24 mouse cellular contexts compared by ENCODE assay signal in genomic region chr10:107358443-107359040, GRCm38 (mm10).
A peak's percentile ranks its signal among the peaks of the same experiment; 100 is the strongest.
DNase-seq lines count a peak whose midpoint lies in the region; ATAC-seq lines count a peak whose summit lies in the region.
"Had no signal": no experiment of that assay in that cellular context is flagged by ENCODE, and none has a peak within 500 bp of the region (broad histone marks: within the 10 kb centered on the region; RNA-seq: fewer than 3 reads in every experiment).

No protein-coding gene starts in this region.

- 0 out of 2 replicates have a peak, but pooled peaks have one; percentile 25 for ATAC-seq in erythroid progenitor cell, adult 5-6 weeks (replicated peaks; ENCODE audit: low FRiP score, poor library complexity, severe bottlenecking)
- no peak for ATAC-seq in forebrain, embryonic 14.5 days
- ATAC-seq: midbrain, embryonic 13.5 days; Patski had no signal

- no peak overlapping the region for H3K27ac ChIP-seq in forebrain, embryonic 14.5 days (ENCODE audit: low read depth, low read length)
- H3K27ac ChIP-seq: forebrain, embryonic 12.5 days; heart, embryonic 13.5 days; hindbrain, embryonic 15.5 days; kidney, postnatal 0 days; liver, embryonic 15.5 days; midbrain, embryonic 13.5 days had no signal

- H3K36me3 ChIP-seq in forebrain, embryonic 14.5 days (ENCODE audit: control insufficient read depth, insufficient read depth, low read length) = no peaks in the 10 kb centered on the region
- H3K36me3 ChIP-seq: forebrain, embryonic 12.5 days; heart, embryonic 13.5 days; hindbrain, embryonic 15.5 days; liver, embryonic 15.5 days; midbrain, embryonic 13.5 days had no signal

- no peaks in the 10 kb centered on the region for H3K4me1 ChIP-seq in forebrain, embryonic 14.5 days (ENCODE audit: control insufficient read depth, insufficient read depth, low read length)
- H3K4me1 ChIP-seq: forebrain, embryonic 12.5 days; liver, embryonic 15.5 days; midbrain, embryonic 13.5 days had no signal

- intact Hi-C loops in left cerebral cortex, postnatal 4 days (cut with DNase I) = no loop called here
- intact Hi-C loops in left cerebral cortex, postnatal 10 days (cut with DNase I) = no loop called here

- no peak overlapping the region for H3K4me2 ChIP-seq in forebrain, embryonic 14.5 days (ENCODE audit: low read length)
- H3K4me2 ChIP-seq: forebrain, embryonic 12.5 days; heart, embryonic 13.5 days; hindbrain, embryonic 15.5 days; liver, embryonic 15.5 days; midbrain, embryonic 13.5 days had no signal

- no peak overlapping the region for H3K4me3 ChIP-seq in forebrain, embryonic 14.5 days (ENCODE audit: low read depth, low read length)
- H3K4me3 ChIP-seq: erythroblast, embryonic 14.5 days; forebrain, embryonic 12.5 days; heart, embryonic 13.5 days; hindbrain, embryonic 15.5 days; liver, embryonic 15.5 days; midbrain, embryonic 13.5 days had no signal

- H3K9me3 ChIP-seq in forebrain, embryonic 14.5 days (replicated peaks; ENCODE audit: control insufficient read depth, low read length) = no peaks in the 10 kb centered on the region
- H3K9me3 ChIP-seq: forebrain, embryonic 12.5 days; heart, embryonic 13.5 days; liver, embryonic 15.5 days had no signal

- no peaks in the 10 kb centered on the region for H3K27me3 ChIP-seq in forebrain, embryonic 14.5 days (replicated peaks; ENCODE audit: control insufficient read depth, insufficient read depth, low read length)
- H3K27me3 ChIP-seq: forebrain, embryonic 12.5 days; heart, embryonic 13.5 days; hindbrain, embryonic 15.5 days; liver, embryonic 15.5 days; midbrain, embryonic 13.5 days; Patski had no signal

- DNase-seq in left cerebral cortex, postnatal 4 days = peak; percentile 11
- DNase-seq in left cerebral cortex, postnatal 10 days (ENCODE audit: extremely low spot score in 1 of 2, low spot score in 2 of 2) = no peak
- peak; percentile 89 for DNase-seq in cerebellum, adult 11-12 months
- peak; percentile 91 for DNase-seq in cerebellum, adult 9-11 months
- DNase-seq in retina, embryonic 14.5 days (ENCODE audit: low spot score) = no peak
- no peak for DNase-seq in right cerebral cortex, adult 2 months (ENCODE audit: low spot score in 2 of 2)
- DNase-seq in forebrain, embryonic 14.5 days (ENCODE audit: low spot score) = no peak
- DNase-seq: adrenal gland, postnatal 10 days; gastrocnemius, postnatal 10 days; heart, postnatal 10 days; kidney, adult 8-10 months; kidney, postnatal 4 days; layer of hippocampus, postnatal 36 days; liver; lung, postnatal 36 days had no signal

- WGBS in forebrain, embryonic 14.5 days = 91% methylated on average over 6 of the region's 6 CpGs

- no peak overlapping the region for H3K9ac ChIP-seq in forebrain, embryonic 14.5 days (ENCODE audit: low read length)
- H3K9ac ChIP-seq: forebrain, embryonic 12.5 days; heart, embryonic 13.5 days; hindbrain, embryonic 15.5 days; liver, embryonic 15.5 days; midbrain, embryonic 13.5 days had no signal

Comparison
In these comparisons a context has a peak if more than half of its experiments do, and no peak if none do; other contexts are left out.
1. DNase-seq: peak in left cerebral cortex, postnatal 4 days (single experiment), cerebellum, adult 11-12 months (single experiment) and cerebellum, adult 9-11 months (single experiment); none in left cerebral cortex, postnatal 10 days (0 of 2), retina, embryonic 14.5 days (single experiment), right cerebral cortex, adult 2 months (0 of 2) and forebrain, embryonic 14.5 days (single experiment).